Mouse (Mus musculus) ES-Bruce4 (cell line): ENCODE results near the gene B3gnt6.

Source experiments
- CTCF ChIP-seq: IDR thresholded peaks from one replicate; pipeline ENCODE4 v1.8.1; 2011; ENCODE audit warnings: low read depth, low read length
- POLR2A ChIP-seq: IDR thresholded peaks from one replicate; pipeline ENCODE4 v1.8.1; 2011; ENCODE audit warnings: low read length; ENCODE audit not compliant: insufficient read depth

- TF ChIP-seq CTCF (no peak), POLR2A (no peak)
Observed at GRCm38 (mm10) chr7:98173408-98173807, 25.9 kb downstream of the B3gnt6 start.
